Mouse (Mus musculus) urinary bladder, postnatal 25 days (tissue): ENCODE results near the gene Pecam1.

Source experiments
- DNase-seq: peaks from one replicate; pipeline ENCODE4 v3.0.0; 2022; ENCODE audit warnings: low spot score

The Pecam1 gene

DNA sequence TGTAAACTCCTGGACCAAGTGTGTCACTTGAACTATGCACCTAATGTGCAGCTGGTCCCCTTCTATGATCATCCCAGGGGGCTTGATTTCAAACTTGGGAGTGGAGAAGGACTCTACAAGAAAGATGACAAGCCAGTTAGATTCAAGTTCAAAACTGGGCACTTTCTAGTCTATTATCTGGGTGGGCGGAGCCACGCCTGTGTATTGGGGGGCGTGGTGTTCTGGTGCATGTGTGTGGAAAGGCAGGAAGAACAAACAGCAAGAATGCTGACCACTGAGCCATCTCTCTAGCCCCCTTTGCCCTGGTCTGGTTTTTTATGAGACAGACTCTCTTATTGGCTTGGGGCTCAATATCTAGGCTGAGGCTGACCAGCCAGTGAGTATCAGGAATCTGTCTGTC is 54.5 kb downstream of the Pecam1 start:
- no peak for DNase-seq

DNA sequence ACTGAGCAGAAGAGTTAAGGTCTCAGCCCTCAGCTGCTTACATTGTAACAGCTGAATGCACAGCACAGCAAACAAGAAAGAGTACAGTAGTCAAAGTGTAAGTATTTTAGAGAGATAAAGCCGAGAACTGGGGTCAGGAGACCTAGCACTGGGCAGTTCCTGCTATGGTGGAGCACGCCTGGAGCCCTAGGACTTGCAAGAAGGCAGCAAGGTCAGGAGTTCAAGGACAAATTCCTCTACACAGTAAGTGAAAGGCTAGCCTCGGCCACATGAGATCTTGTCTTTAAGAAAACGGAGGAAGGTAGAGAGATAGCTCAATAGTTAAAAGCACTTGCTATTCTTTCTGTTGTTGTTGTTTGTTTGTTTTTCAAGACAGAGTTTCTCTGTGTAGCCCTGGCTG is 57.5 kb downstream of the Pecam1 start:
- no peak for DNase-seq

DNA sequence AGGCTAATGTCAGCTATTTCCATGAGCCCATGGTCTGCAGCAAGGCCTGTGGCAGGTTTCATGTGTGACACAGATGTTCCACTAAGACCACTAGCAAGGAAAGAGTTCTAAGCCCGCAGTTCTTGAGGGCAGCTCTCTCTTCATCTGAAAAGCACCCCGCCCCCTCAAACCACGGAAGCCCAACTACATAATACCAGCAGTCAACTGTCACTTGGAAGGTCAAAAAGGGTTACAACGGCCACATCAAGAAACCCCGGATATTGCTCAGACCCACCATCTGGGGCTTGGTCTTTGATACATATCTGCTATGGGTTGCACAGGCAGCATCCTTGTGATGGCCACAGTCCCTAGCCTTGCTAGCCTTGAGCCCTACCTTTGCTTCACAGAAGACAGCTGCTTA is 62.1 kb downstream of the Pecam1 start:
- no peak for DNase-seq

DNA sequence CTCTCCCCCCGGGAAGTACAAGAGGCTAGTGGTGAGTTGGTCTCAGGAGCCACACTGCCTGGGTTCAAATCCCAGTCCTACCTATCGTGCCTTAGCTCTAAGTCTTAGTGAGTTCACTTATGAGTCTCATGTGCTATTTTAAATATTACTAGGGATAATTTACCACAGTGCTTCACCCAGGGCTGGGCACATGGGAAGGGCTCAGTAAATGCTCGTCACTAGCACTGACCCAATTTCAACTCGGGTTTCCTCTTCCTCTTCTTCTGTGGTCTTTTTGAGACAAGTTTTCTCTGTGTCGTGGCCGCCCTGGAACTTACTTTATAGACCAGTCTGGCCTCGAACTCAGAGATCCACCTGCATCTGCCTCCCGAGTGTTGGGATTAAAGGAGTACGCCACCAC is 63.1 kb downstream of the Pecam1 start:
- DNase-seq, result no peak

DNA sequence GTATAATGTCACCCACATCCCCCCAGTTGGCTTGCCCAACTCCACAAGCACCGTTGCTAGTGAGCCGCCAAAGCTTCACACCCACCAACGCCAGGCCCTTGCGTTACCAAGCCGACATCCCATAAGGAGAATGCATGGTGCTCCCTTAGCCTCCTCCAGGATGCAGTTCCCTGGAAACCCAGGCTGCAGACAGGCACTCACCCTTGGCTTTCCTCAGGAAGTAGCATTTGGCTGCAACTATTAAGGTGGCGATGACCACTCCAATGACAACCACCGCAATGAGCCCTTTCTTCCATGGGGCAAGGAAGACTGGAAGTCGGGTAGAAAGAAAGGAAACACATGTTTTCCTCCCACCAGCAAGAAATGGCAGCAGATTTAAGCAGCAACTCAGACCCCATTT is 66.4 kb downstream of the Pecam1 start:
- DNase-seq, result no peak

DNA sequence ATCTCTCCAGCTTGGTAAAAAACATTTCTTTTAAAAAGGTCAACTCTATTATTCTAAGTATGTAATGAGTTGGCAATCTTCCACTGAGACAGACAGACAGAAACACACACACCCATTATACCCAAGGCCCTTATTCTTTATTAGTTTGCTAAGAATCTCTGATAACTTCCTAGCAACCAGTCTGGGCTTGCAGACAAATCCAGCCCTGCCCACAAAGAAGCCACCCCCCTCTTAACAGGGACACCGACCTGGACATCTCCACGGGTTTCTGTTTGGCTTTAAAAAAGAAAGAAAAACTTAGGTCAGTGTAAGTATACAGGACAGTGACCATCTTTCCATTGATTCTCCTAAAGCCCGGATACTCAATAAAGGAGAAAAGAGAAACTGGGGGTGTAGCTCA is 67.1 kb downstream of the Pecam1 start:
- DNase-seq, result no peak

DNA sequence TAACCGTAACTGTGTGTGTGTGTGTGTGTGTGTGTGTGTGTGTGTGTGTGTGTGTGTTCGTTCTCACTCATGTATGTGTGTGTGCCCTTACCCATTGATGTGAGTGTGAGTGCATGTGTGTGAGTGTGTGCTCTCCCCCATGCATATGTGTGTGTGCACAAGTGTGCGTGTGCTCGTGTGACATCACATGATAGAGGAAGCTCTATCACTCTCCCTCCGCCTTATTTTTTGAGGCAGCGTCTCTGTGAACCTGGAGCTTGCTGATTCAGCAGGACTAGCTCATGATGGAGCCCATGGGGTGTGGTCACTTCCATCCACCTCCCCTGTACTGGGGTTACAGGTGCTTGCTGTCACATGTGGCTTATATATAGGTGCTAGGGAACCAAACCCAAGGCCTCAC is 69.3 kb downstream of the Pecam1 start:
- DNase-seq, result no peak

DNA sequence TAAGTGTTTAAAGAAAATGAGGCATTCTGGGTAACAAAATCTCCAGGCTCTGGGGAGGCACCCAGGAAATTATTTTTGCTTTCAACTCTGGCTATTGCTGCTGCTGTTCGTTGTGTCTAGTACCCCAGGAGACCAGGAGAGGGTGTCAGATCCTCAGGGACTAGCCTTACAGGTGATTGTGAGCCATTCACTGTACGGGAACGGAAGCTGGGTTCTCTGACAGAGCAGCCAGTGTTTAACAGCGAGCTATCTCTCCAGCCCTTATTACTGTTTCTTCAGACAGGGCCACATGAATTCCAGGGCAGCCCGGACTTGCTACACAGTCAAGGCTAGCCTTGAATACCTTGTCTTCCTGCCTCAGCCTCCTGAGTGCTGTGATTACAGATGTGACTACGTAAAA is 70.6 kb downstream of the Pecam1 start:
- DNase-seq, result no peak

DNA sequence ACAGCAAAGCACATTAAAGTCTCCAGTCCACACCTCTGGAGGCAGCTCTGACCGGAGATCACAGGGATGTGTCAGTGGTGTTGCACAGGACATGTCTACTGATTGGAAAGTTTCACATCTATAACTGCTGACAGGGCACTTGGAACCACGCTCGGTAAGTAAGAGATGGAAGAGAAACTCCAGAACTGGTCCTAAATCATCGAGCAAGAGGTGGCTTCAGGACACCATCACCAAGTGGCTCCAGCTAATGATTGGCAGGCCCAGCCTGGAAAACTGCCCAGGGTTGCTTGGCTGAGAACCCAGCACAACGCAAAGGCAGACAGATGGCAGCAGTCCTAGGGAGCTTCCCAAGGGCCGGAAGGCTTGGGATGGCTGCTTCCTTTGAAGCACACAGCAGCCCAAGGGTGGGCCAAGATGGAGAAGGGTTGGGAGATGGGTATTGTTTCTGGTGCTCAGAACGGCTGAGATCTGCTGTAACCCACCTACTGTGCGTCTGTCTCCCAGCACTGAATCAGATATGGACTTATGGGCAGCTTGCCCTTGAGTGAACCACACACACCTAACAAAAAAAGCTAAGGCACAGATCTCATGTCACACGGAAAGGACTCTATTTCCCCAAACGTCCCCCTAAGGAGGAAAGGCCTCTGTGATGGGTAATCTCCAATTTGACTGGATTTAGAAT is 72.4 kb downstream of the Pecam1 start:
- DNase-seq, result peak; percentile 40

DNA sequence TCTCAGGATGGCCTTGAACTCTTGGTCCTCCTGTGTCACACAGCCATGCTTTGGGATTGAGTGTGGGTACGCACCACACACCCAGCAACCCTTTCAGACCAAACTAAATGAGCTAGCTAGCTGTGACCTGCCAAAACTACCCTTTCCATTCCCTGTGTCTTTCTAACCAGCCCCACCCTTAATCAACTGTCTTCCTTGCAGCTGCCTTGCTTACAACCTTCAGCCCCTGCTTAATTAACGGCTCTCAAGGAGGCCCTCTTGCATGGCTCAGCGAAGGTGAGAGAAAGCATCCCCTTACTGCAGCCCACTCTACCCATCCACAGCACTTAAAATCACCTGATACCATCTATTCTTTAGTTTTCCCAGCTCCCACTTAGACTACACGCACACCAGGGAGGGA is 73.1 kb downstream of the Pecam1 start:
- no peak for DNase-seq

DNA sequence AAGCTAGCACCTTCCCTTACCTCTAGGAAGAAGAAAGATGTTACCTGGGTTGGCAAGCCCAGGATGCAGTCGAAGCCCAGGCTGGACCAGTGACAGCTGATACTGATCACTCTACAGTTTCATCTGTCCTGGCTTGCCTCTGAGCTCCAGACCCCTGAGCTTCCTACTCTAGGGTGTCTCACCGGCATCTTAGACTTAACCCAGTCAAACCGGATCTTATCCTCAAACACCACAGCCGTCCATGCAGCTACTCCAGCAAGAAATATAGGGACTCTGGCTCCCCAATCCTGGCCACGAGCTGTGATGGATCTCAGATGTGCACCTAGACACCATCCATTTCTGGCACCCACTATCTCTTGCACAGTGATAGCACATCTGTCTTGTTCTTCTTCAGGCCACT is 74.6 kb downstream of the Pecam1 start:
- DNase-seq, result no peak

DNA sequence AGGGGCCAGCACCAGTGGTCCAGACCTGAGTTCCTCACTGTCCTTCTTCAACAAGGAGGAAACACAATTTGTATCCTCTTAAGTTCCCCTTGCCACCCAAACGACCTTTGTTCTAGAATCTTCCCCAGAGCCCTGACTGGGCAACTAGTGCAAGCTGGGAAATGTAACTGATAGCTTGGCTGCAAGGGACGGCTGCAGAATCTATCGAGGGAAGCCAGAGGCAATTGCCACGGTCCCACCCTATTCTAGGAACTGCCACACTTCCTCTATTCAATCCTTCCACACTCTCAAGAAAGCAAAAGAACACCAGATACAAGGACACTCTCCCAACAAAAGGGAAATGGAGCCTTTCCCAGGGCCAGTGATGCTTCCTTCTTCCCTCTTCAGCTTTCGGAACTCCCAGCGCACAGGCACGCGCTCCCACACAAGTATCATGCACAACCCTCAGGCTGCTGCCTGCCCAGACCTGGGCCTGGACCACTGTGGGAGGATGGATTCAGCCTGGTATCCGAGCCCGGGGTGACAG is 75.2 kb downstream of the Pecam1 start:
- DNase-seq, result no peak

DNA sequence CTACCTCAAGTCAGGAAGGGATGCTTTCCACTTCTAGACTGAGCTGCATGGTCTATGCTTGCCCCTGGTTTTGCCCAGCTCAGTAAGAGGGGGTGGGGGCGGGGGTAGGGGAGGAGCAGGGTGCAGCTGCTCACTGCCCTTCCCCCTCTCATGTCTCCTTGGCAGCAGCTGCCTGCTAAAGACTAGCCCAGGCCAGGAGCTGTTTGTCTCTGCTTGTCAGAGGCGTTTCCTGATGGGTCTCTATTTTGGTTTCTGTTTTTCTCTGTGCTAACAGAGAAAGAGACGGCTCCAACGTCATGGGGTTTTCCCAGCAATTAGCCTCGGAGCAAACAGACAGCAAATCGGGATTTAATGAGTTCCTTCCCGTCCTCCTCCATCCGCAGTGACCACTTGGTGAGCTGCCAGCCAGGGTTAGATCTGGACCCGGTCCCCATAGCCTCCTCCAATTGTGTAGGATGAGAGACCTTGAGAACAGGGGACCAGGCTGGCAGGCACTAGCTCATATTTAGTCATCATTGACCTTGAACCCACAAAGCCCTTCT is 75.7 kb downstream of the Pecam1 start:
- DNase-seq, result peak; percentile 35

DNA sequence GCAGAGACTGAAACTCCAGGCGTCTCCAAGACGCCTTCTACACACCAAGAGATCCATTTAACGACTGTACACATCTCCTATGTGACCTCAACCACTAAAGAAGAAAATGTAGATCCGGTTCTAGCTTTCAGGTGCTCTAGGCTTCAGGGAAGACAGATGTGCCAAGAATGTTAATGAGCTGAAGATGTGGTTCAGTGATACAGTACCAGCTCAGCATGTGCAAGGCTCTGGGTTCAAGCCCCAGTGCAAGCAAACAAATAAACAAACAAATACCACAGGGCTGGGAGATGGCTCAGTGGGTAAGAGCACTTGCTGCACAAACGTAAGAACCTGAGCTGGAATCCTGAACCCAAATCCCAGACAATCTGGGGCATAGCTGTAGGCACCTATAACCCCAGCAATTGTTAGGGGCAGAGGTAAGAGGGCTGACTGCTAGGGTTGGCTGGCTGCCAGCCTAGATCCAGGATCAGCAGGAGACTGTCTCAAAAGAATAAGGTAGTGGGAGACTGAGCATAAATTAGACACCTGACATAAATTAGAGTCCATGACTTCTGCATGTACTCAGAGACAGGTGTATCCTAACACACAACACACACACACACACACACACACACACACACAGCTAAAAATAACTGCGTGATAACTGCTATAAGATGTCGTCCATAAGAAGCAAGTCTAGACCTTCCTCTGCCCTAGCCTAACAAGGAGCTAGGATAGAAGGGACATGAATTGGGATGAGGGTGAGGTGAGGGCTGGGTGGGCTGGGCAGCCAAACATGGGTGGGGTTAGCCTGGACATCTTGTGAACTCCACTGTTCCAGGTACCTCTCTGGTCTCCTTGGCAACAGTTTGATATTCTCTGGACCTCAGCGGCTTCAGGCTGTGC is 76.5 kb downstream of the Pecam1 start:
- no peak for DNase-seq

DNA sequence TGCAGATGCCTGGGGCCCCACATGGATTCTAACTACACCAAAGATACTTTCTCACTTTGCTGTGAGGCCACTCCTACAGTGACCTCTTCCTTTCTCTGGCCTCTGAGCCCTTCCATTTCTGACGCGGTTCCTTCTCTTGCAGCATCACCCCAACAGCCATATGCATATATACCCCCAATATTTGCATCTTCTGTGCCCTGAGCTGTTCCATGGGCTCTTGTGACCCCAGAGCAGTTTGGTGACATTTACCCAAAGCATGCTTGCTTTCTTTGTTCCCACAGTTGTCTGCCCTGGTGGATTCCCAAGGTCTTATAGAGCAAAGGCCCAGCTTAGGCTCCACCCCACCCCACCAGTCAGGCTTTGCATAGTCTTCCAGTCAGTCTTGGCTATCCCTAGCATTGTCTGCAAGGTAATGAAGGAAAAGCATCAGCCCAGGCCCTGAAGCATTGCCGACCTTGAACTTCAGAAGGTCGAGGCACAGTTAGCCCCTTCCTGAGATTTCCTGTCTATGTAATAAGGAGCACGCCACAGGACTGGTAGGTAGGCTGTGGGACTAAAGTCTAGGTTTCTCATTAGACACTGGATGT is 77.4 kb downstream of the Pecam1 start:
- no peak for DNase-seq

DNA sequence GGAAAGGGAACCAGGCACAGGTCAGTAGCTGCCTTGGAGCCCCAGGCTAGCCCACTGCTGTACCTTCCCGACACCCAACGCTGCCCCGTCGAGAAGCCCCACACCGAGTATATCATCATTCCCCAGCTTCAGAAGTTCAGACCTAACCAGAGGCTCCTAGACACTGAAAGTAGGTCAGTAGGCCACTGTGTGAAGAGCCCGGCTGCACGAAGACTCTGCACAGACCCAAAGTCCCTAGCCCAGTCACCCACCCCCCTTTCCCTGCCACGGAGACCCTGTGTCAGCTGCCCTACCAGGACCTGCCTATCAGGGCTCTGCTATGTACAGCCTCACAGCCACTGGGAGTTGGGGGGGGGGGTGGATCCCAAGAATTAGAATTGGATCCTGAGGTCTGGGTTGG is 78.6 kb downstream of the Pecam1 start:
- no peak for DNase-seq

DNA sequence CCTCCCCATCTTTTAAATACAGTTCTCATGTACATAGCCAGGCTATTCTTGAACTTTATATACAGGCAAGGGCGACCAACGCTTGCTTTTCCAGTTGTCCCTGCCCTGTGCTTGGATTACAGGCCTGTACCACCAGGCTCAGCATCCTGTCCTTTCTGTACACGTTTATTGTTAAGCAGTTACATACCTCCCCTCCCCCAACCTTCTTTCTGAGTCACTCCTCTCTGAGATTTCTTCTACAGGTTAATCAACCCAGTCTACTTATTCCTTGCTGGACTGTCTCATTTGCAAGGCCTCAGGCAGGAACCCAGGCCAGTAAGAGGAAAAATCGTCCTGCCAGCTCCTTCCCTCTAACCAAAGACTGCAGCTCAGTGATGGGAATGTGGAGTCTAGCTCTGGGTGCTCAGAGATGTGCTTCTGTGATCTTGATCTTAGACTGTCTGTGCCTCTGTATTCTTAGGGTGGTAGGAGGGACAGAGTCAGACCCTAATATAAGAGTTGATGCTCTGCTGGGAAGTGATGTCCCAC is 79.4 kb downstream of the Pecam1 start:
- DNase-seq, result no peak

DNA sequence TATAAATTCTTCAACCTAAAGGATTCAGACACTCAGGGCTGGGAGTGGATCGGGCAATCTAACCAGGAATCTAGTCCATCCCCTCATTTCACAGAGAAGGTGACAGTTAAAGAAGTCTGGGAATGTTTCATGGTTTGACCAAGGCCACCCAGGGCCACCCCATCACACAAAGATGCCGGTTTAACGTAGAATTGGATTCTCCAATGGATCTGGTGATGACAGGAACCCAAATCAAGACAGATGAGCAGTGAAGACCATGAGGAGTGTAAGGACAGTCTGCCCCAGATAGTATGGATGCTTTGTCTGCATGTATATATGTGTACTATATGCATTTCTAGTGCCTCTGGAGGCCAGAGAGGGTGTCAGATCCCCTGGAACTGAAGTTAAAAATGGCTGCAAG is 80.2 kb downstream of the Pecam1 start:
- DNase-seq, result no peak

DNA sequence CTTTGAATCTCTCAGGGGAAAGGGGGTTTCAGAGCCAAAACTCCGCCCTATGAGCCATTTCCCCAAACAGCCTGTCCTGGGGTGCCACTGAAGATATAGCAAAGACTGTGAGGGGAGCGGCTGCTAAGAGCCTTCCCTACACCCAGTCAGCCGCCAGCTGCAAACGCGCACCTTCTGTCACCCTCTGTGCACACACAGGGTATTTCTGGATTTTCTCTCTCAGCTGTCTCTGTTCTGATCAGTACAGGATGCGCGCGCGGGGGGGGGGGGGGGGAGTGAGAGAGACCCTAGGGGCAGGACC is 80.6 kb downstream of the Pecam1 start:
- DNase-seq, result no peak

DNA sequence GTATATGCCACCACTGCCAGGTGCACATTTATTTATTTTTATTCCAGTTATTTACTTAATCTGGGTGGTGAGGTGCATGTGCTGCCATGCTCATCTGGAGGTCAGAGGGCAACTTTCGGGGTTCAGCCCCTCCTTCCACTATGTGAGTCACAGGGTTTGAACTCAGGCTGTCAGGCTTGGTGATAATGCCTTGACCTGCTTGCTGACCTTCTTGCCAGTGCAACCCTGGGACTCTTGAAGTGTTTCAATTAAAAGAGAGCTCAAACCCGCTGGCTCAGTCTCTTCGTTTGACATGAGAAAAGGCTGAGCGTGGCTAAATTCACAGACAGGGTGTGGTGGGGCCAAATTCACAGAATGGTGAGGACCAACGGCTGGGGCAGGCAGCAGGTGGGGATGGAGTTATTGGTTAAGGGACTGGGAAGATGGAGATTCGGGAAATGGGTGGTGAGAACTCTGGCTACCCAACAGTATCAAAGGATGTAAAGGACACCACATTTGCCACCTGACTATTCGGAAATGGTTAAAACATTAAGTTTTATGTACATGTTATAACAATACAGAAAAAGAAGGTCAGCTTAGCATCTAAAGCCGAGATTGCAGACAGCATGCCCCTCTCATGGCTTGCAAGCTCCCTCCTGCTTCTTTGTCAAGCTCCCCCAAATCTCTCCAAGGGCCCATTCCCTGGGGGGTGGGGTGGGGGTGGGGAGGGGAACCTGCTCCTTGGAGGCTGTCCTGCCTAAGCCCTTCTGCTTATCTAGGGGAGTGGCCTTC is 81.1 kb downstream of the Pecam1 start:
- DNase-seq, result no peak

DNA sequence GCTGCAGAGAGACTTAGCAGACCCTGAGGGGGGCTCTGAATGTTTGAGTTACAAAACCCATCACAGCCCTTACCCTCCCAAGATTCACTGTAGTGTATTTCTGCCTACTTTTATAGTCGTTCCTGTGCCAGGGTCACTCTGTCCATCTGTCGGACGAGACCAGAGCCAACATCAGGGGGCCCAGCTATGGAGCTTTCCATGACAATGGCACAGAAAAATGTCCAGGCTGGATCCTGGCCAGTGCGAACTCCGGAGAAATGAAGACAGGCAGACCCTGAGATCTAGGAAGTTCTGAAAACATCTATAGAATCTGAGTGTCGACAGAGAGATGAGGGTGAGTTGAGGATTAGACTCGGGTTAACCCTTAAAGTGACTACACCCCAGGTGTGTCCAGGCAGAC is 82.1 kb downstream of the Pecam1 start:
- no peak for DNase-seq

DNA sequence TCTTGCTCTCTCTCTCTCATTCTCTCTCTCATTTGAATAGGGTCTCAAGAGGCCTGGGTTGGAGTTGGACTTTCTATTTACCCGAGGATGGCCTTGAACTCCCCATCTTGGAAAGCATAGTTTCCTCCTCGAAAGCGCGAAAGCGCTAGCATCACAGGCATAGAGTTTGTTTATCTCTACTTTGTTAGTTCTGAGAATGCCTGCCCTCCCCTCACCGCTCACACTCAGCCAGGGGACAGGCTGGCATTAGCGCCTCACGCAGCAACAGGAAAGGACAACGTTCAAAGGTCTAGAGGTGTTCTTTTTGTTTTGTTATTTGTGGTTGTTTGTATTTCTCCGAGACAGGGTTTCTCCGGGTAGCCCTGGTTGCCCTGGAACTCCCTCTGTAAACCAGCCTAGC is 82.6 kb downstream of the Pecam1 start:
- DNase-seq, result no peak
